Mouse (Mus musculus): ENCODE measurements around the gene Fam199x. TPM values are rescaled to one million over a fixed set of nuclear protein-coding genes. Genes with fewer than 3 reads are reported as not detected.

Gene Fam199x
- polyA plus RNA-seq, 1 experiment from 2014 or later = 1.2 TPM

DNA sequence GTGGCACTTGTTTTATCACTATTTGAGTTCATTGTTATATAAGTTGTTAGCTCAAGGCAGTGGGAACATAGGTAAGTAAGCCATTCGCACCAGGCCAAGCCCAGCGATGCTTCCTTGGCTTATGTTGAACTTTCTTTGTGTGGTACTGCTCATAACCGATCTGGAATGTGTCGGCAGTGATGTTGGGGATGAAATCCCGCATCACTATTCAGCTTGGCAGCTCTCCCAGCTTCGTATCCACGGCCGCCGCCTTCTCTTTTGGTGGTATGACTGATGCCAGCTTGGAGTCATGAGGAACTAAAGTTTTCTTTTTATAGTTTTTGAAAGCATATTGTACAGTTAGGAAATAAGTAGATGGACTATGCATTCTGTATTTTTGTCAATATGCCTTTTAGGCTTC, 13.8 kb downstream of the Fam199x start:
- Histone ChIP-seq H3K9me3 (replicated peaks) (no peaks in the 10 kb centered on the region), H3K9ac (no peak overlapping the region), H3K27me3 (no peaks in the 10 kb centered on the region), H3K4me2 (no peak overlapping the region), H3K27ac (no peak overlapping the region), H3K36me3 (no peaks in the 10 kb centered on the region), H3K4me3 (replicated peaks) (no peak overlapping the region), H3K4me1 (replicated peaks) (no peaks in the 10 kb centered on the region)
- WGBS (ENCODE audit: insufficient replicate concordance) = 79% methylated on average over 9 of the region's 9 CpGs
- DNase-seq (no peak), ATAC-seq (ENCODE audit: low read depth) (no peak)

DNA sequence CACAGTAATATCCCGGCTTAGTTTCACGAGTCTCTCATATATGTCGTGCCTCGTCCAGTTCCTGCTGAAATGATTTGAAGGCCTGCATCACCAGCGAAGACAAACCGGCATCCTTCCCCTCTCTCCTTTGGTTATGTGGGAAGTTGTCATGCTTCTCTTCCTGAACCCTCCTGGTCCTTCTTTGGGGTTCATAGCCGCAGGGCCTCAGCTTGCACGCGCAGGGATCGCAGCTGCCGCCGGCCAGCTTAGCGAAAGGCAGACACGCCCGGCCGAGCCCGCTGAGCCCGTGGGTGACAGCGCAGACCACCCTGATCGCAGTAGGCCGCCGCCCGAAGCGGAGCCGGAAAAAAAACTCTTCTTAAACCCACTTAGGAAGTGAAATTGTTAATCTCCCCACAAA, 55.1 kb downstream of the Fam199x start:
- Histone ChIP-seq H3K9ac (no peak overlapping the region), H3K4me2 (no peak overlapping the region), H3K27me3 (peaks cover 61% of the 10 kb centered on the region), H3K4me3 (replicated peaks) (no peak overlapping the region), H3K9me3 (replicated peaks) (no peaks in the 10 kb centered on the region), H3K36me3 (no peaks in the 10 kb centered on the region), H3K4me1 (replicated peaks) (no peaks in the 10 kb centered on the region), H3K27ac (no peak overlapping the region)
- DNase-seq = no peak
- 19% methylated on average over 25 of the region's 25 CpGs for WGBS (ENCODE audit: insufficient replicate concordance)
- ATAC-seq (ENCODE audit: low read depth) = no peak

DNA sequence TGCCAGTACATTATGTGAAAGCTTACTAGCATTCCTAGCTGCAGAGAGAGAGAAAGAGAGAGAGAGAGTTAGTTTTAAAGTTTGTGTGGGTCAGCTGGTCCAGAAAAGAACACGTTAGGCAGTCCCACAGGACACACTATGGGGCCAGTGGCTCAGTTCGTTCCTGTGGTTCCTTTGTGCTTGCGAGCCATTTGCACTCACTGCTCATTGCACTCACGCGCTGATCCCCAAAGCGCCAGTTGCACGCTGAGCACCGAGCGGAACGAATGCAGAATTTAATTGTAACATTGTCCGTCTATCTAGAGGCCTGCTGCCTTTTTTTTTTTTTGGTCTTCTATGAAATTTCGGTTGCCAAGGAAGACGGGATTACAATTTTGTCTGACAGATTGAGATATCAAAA, 57.1 kb downstream of the Fam199x start:
- Histone ChIP-seq H3K9ac (no peak overlapping the region), H3K27ac (no peak overlapping the region), H3K4me1 (replicated peaks) (no peaks in the 10 kb centered on the region), H3K27me3 (peaks cover 44% of the 10 kb centered on the region), H3K4me3 (replicated peaks) (no peak overlapping the region), H3K4me2 (no peak overlapping the region), H3K36me3 (no peaks in the 10 kb centered on the region), H3K9me3 (replicated peaks) (no peaks in the 10 kb centered on the region)
- WGBS (ENCODE audit: insufficient replicate concordance) = 11% methylated on average over 13 of the region's 13 CpGs
- no peak for ATAC-seq (ENCODE audit: low read depth)
- no peak for DNase-seq

DNA sequence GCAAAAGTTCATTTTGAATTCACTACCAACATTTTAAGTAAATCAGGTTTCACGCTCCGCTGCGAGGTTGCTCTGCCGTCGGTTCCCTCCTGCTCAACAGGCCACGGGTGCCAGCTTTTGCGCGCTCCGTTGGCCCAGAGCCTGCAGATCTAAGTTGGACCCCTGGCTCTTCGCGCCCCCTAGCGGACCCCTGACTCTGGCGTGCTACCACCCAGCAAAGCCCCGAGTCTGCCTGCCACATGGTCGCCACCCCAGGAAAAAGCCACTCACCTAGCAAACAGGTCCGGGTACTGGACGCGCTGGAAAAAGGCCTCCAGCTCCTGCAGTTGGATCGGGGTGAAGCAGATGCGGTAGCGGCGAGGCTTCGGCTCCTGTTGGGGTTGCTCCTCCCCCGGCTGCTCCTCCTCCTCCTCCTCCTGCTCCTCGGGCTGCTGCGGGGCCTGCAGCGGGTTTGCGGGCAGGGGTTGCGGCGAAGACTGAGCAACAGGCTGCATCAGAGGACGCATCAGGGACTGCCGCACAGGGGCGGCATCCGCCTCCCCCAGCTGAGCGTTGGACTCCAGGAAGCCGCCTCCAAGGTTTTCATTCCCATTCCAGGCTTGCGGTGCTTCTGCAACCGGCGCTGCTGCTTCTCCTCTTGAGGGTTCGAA, 68.8 kb downstream of the Fam199x start:
- no peak overlapping the region; the same call in 1 of the 2 replicates for H3K4me3 ChIP-seq (replicated peaks)

DNA sequence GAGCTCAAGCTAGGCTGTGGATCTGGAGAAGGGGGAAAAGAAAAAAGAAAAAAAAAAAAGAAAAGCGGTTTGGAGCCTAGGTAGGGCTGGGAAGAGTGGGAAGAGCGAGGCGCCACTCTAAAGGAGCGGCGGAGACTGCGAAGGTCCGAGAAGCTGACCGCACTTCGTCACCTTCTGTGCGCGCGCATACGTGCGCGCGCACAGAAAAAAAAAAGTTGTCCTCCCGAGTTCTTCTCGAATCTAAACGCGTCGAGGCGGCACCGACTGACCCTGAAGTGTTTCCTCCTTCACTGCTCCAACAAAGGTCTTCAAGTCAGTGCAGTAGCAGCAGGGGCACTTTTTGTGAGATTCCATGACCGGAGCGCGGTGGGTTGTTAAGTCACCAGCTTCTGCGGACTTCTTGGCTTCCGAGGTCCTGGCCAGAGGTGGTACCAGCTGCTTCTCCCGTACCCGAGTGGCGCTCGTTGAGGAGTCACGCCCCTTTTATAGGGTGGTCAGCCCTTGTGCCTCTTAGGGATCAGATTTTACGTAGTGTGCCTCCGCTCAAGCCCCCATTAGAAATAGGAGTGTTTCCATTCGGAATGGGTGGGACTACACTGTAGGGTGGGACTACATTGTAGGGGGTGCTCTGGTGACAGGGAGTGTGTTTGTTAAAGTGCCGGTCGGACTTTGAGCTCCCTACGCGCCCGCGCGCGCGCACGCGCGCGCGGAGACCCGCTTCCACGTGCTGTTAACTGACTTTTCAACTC, 70.5 kb downstream of the Fam199x start:
- Histone ChIP-seq H3K4me2 (peak overlapping the region; percentile 37), H3K27ac (no peak overlapping the region), H3K4me3 (replicated peaks) (peak overlapping the region; percentile 21), H3K27me3 (peaks cover 84% of the 10 kb centered on the region), H3K9me3 (replicated peaks) (no peaks in the 10 kb centered on the region), H3K36me3 (no peaks in the 10 kb centered on the region), H3K4me1 (replicated peaks) (no peaks in the 10 kb centered on the region), H3K9ac (no peak overlapping the region)
- ATAC-seq (ENCODE audit: low read depth) = no peak
- DNase-seq = no peak
- WGBS (ENCODE audit: insufficient replicate concordance) = 19% methylated on average over 52 of the region's 52 CpGs

More for the DNA sequence above, 68.8 kb downstream of the Fam199x start:
- ATAC-seq (ENCODE audit: low read depth) = no peak
- Histone ChIP-seq H3K4me1 (replicated peaks) (no peaks in the 10 kb centered on the region), H3K9ac (no peak overlapping the region), H3K27me3 (peaks cover 86% of the 10 kb centered on the region), H3K36me3 (no peaks in the 10 kb centered on the region), H3K4me2 (no peak overlapping the region), H3K9me3 (replicated peaks) (no peaks in the 10 kb centered on the region), H3K27ac (no peak overlapping the region)
- peak; percentile 20 for DNase-seq
- WGBS (ENCODE audit: insufficient replicate concordance) = 18% methylated on average over 40 of the region's 40 CpGs

- no peaks in the 10 kb centered on the region for H3K9me3 ChIP-seq (replicated peaks)
- peaks cover 83% of the 10 kb centered on the region for H3K27me3 ChIP-seq
- 18% methylated on average over 16 of the region's 21 CpGs for WGBS (ENCODE audit: insufficient replicate concordance)
- H3K36me3 ChIP-seq = no peaks in the 10 kb centered on the region
- H3K9ac ChIP-seq = no peak within 1 kb of the TSS
- H3K4me3 ChIP-seq (replicated peaks) = no peak within 1 kb of the TSS
- H3K4me2 ChIP-seq = no peak within 1 kb of the TSS
- no peaks in the 10 kb centered on the region for H3K4me1 ChIP-seq (replicated peaks)
- no peak within 1 kb of the TSS for H3K27ac ChIP-seq
- ATAC-seq (ENCODE audit: low read depth) (no peak), DNase-seq (no peak)
Observed at GRCm38 (mm10) chrX:137121718-137122117, 72.3 kb downstream of the Fam199x start, which contains the start of gene Esx1. Esx1 (minus strand) TSS chrX:137122083.

DNA sequence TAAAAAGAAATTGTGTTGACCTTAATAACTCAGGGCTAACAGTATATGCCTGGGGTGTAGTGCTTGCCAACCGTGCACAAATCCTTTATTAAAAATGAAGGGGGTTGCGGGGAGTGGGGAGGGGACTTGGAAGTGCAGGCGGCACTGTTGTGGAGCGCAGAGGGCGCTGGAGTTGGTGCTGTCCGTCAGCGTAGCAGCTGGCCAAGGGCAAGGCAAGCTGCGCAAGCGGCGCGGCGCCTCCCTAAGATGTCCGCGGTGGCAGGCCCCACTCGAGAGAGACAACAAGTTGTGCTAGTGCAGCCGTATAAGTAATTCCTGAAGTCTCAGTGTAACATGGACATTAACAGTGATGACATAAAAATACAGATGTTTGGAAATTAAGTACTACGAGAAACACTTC, 78.1 kb downstream of the Fam199x start:
- Histone ChIP-seq H3K27me3 (peaks cover 37% of the 10 kb centered on the region), H3K4me3 (replicated peaks) (no peak overlapping the region), H3K4me1 (replicated peaks) (no peaks in the 10 kb centered on the region), H3K9me3 (replicated peaks) (no peaks in the 10 kb centered on the region), H3K9ac (no peak overlapping the region), H3K4me2 (no peak overlapping the region), H3K36me3 (no peaks in the 10 kb centered on the region), H3K27ac (no peak overlapping the region)
- 17% methylated on average over 17 of the region's 17 CpGs for WGBS (ENCODE audit: insufficient replicate concordance)
- ATAC-seq (ENCODE audit: low read depth) (no peak), DNase-seq (no peak)

Other genes starting within 250 kb of the Fam199x start
- 0.40 and 0.59 TPM in 2 replicates for gene Plp1, start 226.9 kb upstream of the Fam199x start, polyA plus RNA-seq (2015; fragmentation: Nextera tagmentation; extraction: Ambion mirVana)
- gene Rab9b, start 180.8 kb upstream of the Fam199x start, polyA plus RNA-seq (2015; fragmentation: Nextera tagmentation; extraction: Ambion mirVana) = not detected in 2 replicates
- not detected in 2 replicates for gene H2bfm, start 122.3 kb upstream of the Fam199x start, polyA plus RNA-seq (2015; fragmentation: Nextera tagmentation; extraction: Ambion mirVana)
- 6.3 and 10.6 TPM in 2 replicates for gene Tmsb15b2, start 74.1 kb upstream of the Fam199x start, polyA plus RNA-seq (2015; fragmentation: Nextera tagmentation; extraction: Ambion mirVana)
- 0.43 TPM in 1 of 2 replicates, not detected in the other for gene Tmsb15l, start 72.7 kb upstream of the Fam199x start, polyA plus RNA-seq (2015; fragmentation: Nextera tagmentation; extraction: Ambion mirVana)
- 3.7 and 4.5 TPM in 2 replicates for gene Tmsb15b1, start 72.7 kb upstream of the Fam199x start, polyA plus RNA-seq (2015; fragmentation: Nextera tagmentation; extraction: Ambion mirVana)
- 0.42 and 0.44 TPM in 2 replicates for gene Zcchc18, start 56.4 kb upstream of the Fam199x start, polyA plus RNA-seq (2015; fragmentation: Nextera tagmentation; extraction: Ambion mirVana)
- gene Slc25a53, start 11.3 kb upstream of the Fam199x start, polyA plus RNA-seq (2015; fragmentation: Nextera tagmentation; extraction: Ambion mirVana) = 2.6 and 3.6 TPM in 2 replicates
- not detected in 2 replicates for gene Esx1, start 72.5 kb downstream of the Fam199x start, polyA plus RNA-seq (2015; fragmentation: Nextera tagmentation; extraction: Ambion mirVana)

Measured in liver, embryonic 13.5 days (tissue).